ENCODE assay signal across 12 mouse cellular contexts in genomic region chr2:28225906-28226305, GRCm38 (mm10). TPM values are rescaled to one million over a fixed set of nuclear protein-coding genes. Genes with fewer than 3 reads are reported as not detected.
A peak's percentile ranks its signal among the peaks of the same experiment; 100 is the strongest.
DNase-seq lines count a peak whose midpoint lies in the region; ATAC-seq lines count a peak whose summit lies in the region.
"Had no signal": no experiment of that assay in that cellular context is flagged by ENCODE, and none has a peak within 500 bp of the region (broad histone marks: within the 10 kb centered on the region; RNA-seq: fewer than 3 reads in every experiment).

No protein-coding gene starts in this region.

- peaks cover 30% of the 10 kb centered on the region for H3K4me1 ChIP-seq in embryonic facial prominence, embryonic 14.5 days (ENCODE audit: control insufficient read depth, insufficient read depth, low read length)
- H3K4me1 ChIP-seq: heart, embryonic 15.5 days had no signal

- peak; percentile 73 for DNase-seq in layer of hippocampus, adult 11-12 months (ENCODE audit: low spot score)
- DNase-seq in layer of hippocampus, adult 9-10 months (ENCODE audit: low spot score), result no peak
- DNase-seq in embryonic facial prominence, embryonic 14.5 days (ENCODE audit: low spot score), result peak; percentile 60
- peak; percentile 67 to 77 for DNase-seq in layer of hippocampus, adult 8-10 months (ENCODE audit: low spot score in 2 of 2)
- DNase-seq in right cerebral cortex, adult 2 months (ENCODE audit: low spot score in 2 of 2), result peak; percentile 76 to 79
- DNase-seq in adipocyte (ENCODE audit: low spot score), result no peak
- no peak for DNase-seq in c-Kit-positive CD71-positive TER-119-positive erythroid progenitor cells, embryonic 14.5 days (ENCODE audit: low spot score)
- DNase-seq: lung, postnatal 14 days; thymus, adult 18-20 months had no signal

- H3K9ac ChIP-seq in embryonic facial prominence, embryonic 14.5 days (ENCODE audit: low read depth, low read length), result no peak overlapping the region
- H3K9ac ChIP-seq: forebrain, embryonic 13.5 days; heart, embryonic 15.5 days; neural tube, embryonic 15.5 days had no signal

- H3K36me3 ChIP-seq in embryonic facial prominence, embryonic 14.5 days (ENCODE audit: control insufficient read depth, insufficient read depth, low read length), result peaks cover 20% of the 10 kb centered on the region
- H3K36me3 ChIP-seq: heart, embryonic 15.5 days had no signal

- no peaks in the 10 kb centered on the region for H3K27me3 ChIP-seq in embryonic facial prominence, embryonic 14.5 days (replicated peaks; ENCODE audit: control insufficient read depth, insufficient read depth, low read length)
- H3K27me3 ChIP-seq: forebrain, embryonic 13.5 days; neural tube, embryonic 15.5 days had no signal

- H3K4me2 ChIP-seq in embryonic facial prominence, embryonic 14.5 days (ENCODE audit: low read depth, low read length), result no peak overlapping the region
- H3K4me2 ChIP-seq: forebrain, embryonic 13.5 days; heart, embryonic 15.5 days; neural tube, embryonic 15.5 days had no signal

- ATAC-seq in embryonic facial prominence, embryonic 14.5 days (ENCODE audit: low read depth), result peak; percentile 20; the same call in 1 of the 2 replicates
- ATAC-seq: forebrain, embryonic 13.5 days had no signal

- WGBS in embryonic facial prominence, embryonic 14.5 days, result 35% methylated on average over 3 of the region's 3 CpGs

- no peaks in the 10 kb centered on the region for H3K9me3 ChIP-seq in embryonic facial prominence, embryonic 14.5 days (ENCODE audit: control insufficient read depth, low read length)
- H3K9me3 ChIP-seq: forebrain, embryonic 13.5 days; heart, embryonic 15.5 days; neural tube, embryonic 15.5 days had no signal

- H3K4me3 ChIP-seq in embryonic facial prominence, embryonic 14.5 days (ENCODE audit: low read depth, low read length), result no peak overlapping the region
- H3K4me3 ChIP-seq: forebrain, embryonic 13.5 days; heart, embryonic 15.5 days; neural tube, embryonic 15.5 days had no signal

- H3K27ac ChIP-seq in embryonic facial prominence, embryonic 14.5 days (replicated peaks; ENCODE audit: low read depth, low read length), result no peak overlapping the region
- H3K27ac ChIP-seq: forebrain, embryonic 13.5 days; heart, embryonic 15.5 days; neural tube, embryonic 15.5 days had no signal

RNA-seq across cellular contexts. Expression of gene Olfm1, which starts 33.1 kb away (rescaled TPM):
- polyA plus RNA-seq in embryonic facial prominence, embryonic 14.5 days (2014; fragmentation: Nextera tagmentation; extraction: Ambion mirVana), result 45.1 and 46.1 TPM in 2 replicates
- total RNA-seq in layer of hippocampus, adult 8-10 months (2022), result 1,000 to 10,000 TPM; 1,310 to 1,340 (median 1,317) TPM

Comparison
In these comparisons a context has a peak if more than half of its experiments do, and no peak if none do; other contexts are left out.
1. DNase-seq: peak in layer of hippocampus, adult 11-12 months (single experiment), embryonic facial prominence, embryonic 14.5 days (single experiment), layer of hippocampus, adult 8-10 months (2 of 2) and right cerebral cortex, adult 2 months (2 of 2); none in layer of hippocampus, adult 9-10 months (single experiment), adipocyte (single experiment) and c-Kit-positive CD71-positive TER-119-positive erythroid progenitor cells, embryonic 14.5 days (single experiment).